Mouse (Mus musculus) kidney, adult 2 months (tissue): ENCODE measurements at regions not wholly inside any gene's neighbourhood (a gene's known extent, or its start where the extent isn't known, plus 50 kb on each side); places are given as distances from the start of the nearest gene placed in this dataset.

Source experiments
- DNase-seq: peaks from one replicate; pipeline ENCODE4 v3.0.0; 2021
- H3K27ac ChIP-seq: fragments of 200-500 bp; 2 replicates; pipeline ENCODE4 v1.5.1; 2012; ENCODE audit warnings: low read depth, low read length, control low read depth, inconsistent platforms; ENCODE audit not compliant: insufficient read depth
- H3K27me3 ChIP-seq: fragments of 200-500 bp; replicated peaks from 2 replicates; pipeline ENCODE4 v1.6.1; 2012; ENCODE audit warnings: mild to moderate bottlenecking, moderate library complexity, low read length, inconsistent platforms; ENCODE audit not compliant: control insufficient read depth, insufficient read depth
- H3K36me3 ChIP-seq: fragments of 200-500 bp; 2 replicates; pipeline ENCODE4 v1.6.1; 2012; ENCODE audit warnings: mild to moderate bottlenecking, moderate library complexity, low read length, inconsistent platforms; ENCODE audit not compliant: control insufficient read depth, insufficient read depth
- H3K4me1 ChIP-seq: fragments of 200-500 bp; 2 replicates; pipeline ENCODE4 v1.6.1; 2011; ENCODE audit warnings: low read length; ENCODE audit not compliant: control insufficient read depth, insufficient read depth
- H3K4me3 ChIP-seq: fragments of 200-500 bp; 2 replicates; pipeline ENCODE4 v1.5.1; 2011; ENCODE audit warnings: mild to moderate bottlenecking, low read depth, low read length, control low read depth; ENCODE audit not compliant: insufficient read depth
- CTCF ChIP-seq: fragments of 200-500 bp; conservative IDR thresholded peaks from 2 replicates; pipeline ENCODE4 v1.5.1; 2011; ENCODE audit warnings: low read depth, mild to moderate bottlenecking, control low read depth, low read length, moderate library complexity, mixed read lengths; ENCODE audit not compliant: insufficient read depth, insufficient read length
- POLR2A ChIP-seq: fragments of 200-500 bp; IDR thresholded peaks from one replicate; pipeline ENCODE4 v1.6.1; 2011; ENCODE audit warnings: low read depth, low read length, control low read depth
- WGBS: fragments of 180-500 bp; shearing (Covaris S2); methylation state at CpG from one replicate; pipeline ENCODE4 v1.1.7; 2018; 5-methylcytosine and 5-hydroxymethylcytosine counted together

- H3K36me3 ChIP-seq = no peaks in the 10 kb centered on the region
- TF ChIP-seq CTCF = no peak
- TF ChIP-seq POLR2A = no peak
- DNase-seq = no peak
- H3K4me1 ChIP-seq = no peaks in the 10 kb centered on the region
- no peaks in the 10 kb centered on the region for H3K27me3 ChIP-seq
- H3K27ac ChIP-seq = no peak overlapping the region
- 70% methylated on average over 1 of the region's 1 CpGs for WGBS
- H3K4me3 ChIP-seq = no peak overlapping the region
Measured at GRCm38 (mm10) chr4:70700894-70701293, 166.1 kb upstream of the Megf9 start.

- Histone ChIP-seq H3K4me3 (no peak overlapping the region), H3K27me3 (no peaks in the 10 kb centered on the region), H3K27ac (no peak overlapping the region), H3K36me3 (no peaks in the 10 kb centered on the region), H3K4me1 (no peaks in the 10 kb centered on the region)
- DNase-seq = peak; percentile 6
- WGBS = 94% methylated on average over 1 of the region's 1 CpGs
- TF ChIP-seq POLR2A (no peak), CTCF (no peak)
Measured at GRCm38 (mm10) chr4:70664181-70664580, 129.4 kb upstream of the Megf9 start.

GRCm38 (mm10) chr4:70621431-70621837 is 86.6 kb upstream of the Megf9 start:
- DNase-seq = peak; percentile 31

GRCm38 (mm10) chr4:70619636-70620287 is 85.0 kb upstream of the Megf9 start:
- H3K27me3 ChIP-seq = no peaks in the 10 kb centered on the region
- no peak overlapping the region for H3K4me3 ChIP-seq
- DNase-seq = no peak
- no peak overlapping the region for H3K27ac ChIP-seq
- no peaks in the 10 kb centered on the region for H3K36me3 ChIP-seq
- TF ChIP-seq POLR2A (no peak), CTCF (no peak)
- WGBS = 82% methylated on average over 8 of the region's 8 CpGs
- no peaks in the 10 kb centered on the region for H3K4me1 ChIP-seq

More at GRCm38 (mm10) chr4:70621431-70621837, 86.6 kb upstream of the Megf9 start:
- H3K27ac ChIP-seq = no peak overlapping the region
- WGBS = 36% methylated on average over 2 of the region's 2 CpGs
- H3K27me3 ChIP-seq = no peaks in the 10 kb centered on the region
- H3K4me3 ChIP-seq = no peak overlapping the region
- H3K4me1 ChIP-seq = no peaks in the 10 kb centered on the region
- no peak for TF ChIP-seq POLR2A
- TF ChIP-seq CTCF = no peak
- H3K36me3 ChIP-seq = no peaks in the 10 kb centered on the region

GRCm38 (mm10) chr4:70615794-70616193 is 81.0 kb upstream of the Megf9 start:
- no peaks in the 10 kb centered on the region for H3K27me3 ChIP-seq
- H3K4me3 ChIP-seq = no peak overlapping the region
- H3K36me3 ChIP-seq = no peaks in the 10 kb centered on the region
- no peak overlapping the region for H3K27ac ChIP-seq
- 44% methylated on average over 4 of the region's 4 CpGs for WGBS
- no peaks in the 10 kb centered on the region for H3K4me1 ChIP-seq
- TF ChIP-seq POLR2A (no peak), CTCF (no peak)
- no peak for DNase-seq

GRCm38 (mm10) chr4:70614411-70614810 is 79.6 kb upstream of the Megf9 start:
- TF ChIP-seq POLR2A = no peak
- Histone ChIP-seq H3K4me3 (no peak overlapping the region), H3K4me1 (no peaks in the 10 kb centered on the region), H3K36me3 (no peaks in the 10 kb centered on the region), H3K27ac (no peak overlapping the region), H3K27me3 (no peaks in the 10 kb centered on the region)
- DNase-seq = no peak
- 56% methylated on average over 5 of the region's 5 CpGs for WGBS

- H3K4me1 ChIP-seq = peaks cover 3% of the 10 kb centered on the region; the same call in 1 of the 2 replicates
- peak; percentile 33 for DNase-seq
- 15% methylated on average over 3 of the region's 3 CpGs for WGBS
- no peak overlapping the region for H3K27ac ChIP-seq
- TF ChIP-seq CTCF (peak; percentile 31; the same call in 1 of the 2 replicates), POLR2A (no peak)
- no peaks in the 10 kb centered on the region for H3K36me3 ChIP-seq
- H3K4me3 ChIP-seq = no peak overlapping the region
- no peaks in the 10 kb centered on the region for H3K27me3 ChIP-seq
Measured at GRCm38 (mm10) chr4:70603209-70603852, 68.5 kb upstream of the Megf9 start.
